Mouse (Mus musculus) hematopoietic multipotent progenitor cell, adult 10-12 weeks (in vitro differentiated cells): ENCODE measurements around the gene Htr3b. TPM values are rescaled to one million over a fixed set of nuclear protein-coding genes. Genes with fewer than 3 reads are reported as not detected.

Source experiments
- polyA plus RNA-seq: library from polyadenylated mRNA; stranded (reverse); fragments of >175 nt; gene quantifications from 2 replicates; pipeline ENCODE4 v1.2.3, GENCODE M21; 2012; ENCODE audit warnings: low replicate concordance

The Htr3b gene
- polyA plus RNA-seq: 0.07 TPM in 1 of 2 replicates, not detected in the other

DNA sequence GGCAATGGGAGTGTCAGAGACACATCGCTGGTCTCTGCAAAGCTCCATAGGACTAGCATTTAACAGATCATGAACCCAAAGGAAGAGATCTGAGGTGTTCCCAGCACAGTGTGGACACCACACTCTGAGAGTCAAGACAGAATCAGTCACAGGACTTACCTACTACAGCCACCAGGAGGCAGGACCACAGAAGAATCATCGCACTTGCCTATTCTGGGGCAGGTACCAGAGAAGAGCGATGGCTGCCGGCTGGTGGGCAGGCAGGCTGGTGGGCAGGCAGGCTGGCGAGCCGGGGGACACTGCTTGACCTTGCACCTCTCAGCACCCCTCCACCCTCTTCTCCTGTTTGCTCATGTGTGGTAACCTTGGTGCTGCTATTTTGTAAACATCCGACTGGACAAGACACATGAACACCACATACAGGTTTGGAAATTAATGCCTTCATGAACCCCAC lies at the start of gene Htr3b:
TSS of gene Htr3b (minus strand) at position 404 of the 454 bp plus-strand sequence.

DNA sequence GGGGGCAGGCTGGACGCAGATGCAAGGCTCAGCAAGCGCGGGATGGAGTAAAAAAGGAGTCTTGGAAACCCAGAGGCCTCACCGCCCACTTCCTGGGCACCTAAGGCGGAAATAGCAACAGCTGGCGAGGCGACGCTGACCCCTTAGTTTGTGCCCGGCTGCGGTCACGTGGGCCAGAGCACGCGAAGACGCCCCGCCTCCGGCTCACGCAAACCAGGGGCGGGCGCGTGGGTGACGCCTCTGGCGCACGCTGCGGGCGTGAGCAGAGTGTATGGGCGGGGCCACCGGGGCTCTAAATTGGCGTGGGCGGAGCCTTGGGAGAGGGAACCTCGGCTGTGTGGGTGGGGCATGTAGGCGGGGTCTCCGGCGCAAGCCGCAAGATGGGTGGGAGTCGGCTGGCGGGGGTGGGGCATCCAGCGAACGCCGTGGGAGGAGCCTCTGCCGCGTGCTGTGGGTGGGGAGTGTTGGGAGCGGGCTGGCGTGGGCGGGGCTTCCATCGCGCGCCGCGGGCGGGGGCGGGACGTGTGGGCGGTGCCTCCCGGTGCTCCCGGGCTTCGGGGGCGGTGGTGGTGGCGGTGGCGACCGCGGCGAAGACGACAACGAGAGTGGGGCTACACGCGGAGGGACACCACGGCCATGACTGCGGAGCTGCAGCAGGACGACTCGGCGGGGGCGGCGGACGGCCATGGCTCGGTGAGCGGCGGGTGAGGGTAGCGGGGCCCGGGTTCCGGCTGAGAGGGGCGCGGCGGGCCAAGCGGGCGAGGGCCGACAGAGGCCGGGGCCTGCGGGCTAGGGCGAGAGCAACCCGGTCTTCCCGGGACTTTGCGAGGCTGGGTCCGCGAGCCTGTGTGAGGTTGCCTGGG lies 20.3 kb upstream of the Htr3b start, which contains the start of gene Usp28:
TSS of gene Usp28 (plus strand) at position 531 of the 863 bp plus-strand sequence.

DNA sequence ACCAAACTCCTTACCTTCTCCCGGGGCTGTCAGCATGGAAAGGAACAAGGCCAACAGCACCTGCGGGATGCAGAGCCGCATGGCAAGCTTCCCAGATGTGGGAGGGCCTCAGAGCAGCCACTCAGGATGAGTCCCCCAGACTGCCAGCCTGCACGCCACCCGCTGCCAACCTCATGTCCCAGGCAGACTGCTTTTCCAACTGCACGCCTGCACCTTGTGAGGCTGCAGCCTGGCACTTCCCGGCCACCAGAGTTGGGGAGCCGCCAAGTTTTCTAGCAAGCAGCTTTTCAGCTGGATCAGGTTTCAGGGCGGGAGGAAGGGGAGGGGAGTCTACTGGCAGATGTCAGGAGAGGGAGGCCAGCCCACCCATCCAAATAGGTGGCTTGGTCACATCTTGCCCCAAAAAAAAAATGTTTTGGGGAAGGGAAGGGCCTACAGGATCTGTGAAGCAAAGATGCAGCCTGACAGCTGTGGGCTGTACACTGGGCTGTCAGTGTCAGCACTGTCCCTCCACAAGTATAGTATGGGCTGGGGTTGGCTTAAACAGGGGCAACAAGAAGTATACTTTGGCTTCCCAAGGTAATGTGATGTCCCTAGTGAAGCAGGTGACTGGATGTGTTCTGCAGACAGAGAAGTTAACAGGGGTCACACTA lies 53.8 kb downstream of the Htr3b start, which contains the start of gene Htr3a:
TSS of gene Htr3a (minus strand) at position 215 of the 653 bp plus-strand sequence.

Other genes with a start within 250 kb of the Htr3b start
- gene Zbtb16, start 128.8 kb downstream of the Htr3b start, polyA plus RNA-seq: 1.6 and 4.3 TPM in 2 replicates
- gene Htr3a, start 53.9 kb downstream of the Htr3b start, polyA plus RNA-seq: not detected in 2 replicates
- gene Usp28, start 20.4 kb upstream of the Htr3b start, polyA plus RNA-seq: 15.5 and 16.0 TPM in 2 replicates
- gene Zw10, start 90.6 kb upstream of the Htr3b start, polyA plus RNA-seq: 3.5 and 3.8 TPM in 2 replicates
- gene Tmprss5, start 116.3 kb upstream of the Htr3b start, polyA plus RNA-seq: not detected in 2 replicates